Mouse (Mus musculus) forebrain, embryonic 16.5 days (tissue): Measurements from ENCODE around the gene Ccdc185. TPM values are rescaled to one million over a fixed set of nuclear protein-coding genes. Genes with fewer than 3 reads are reported as not detected.

Source experiments
- ATAC-seq: fragments of 200-750 bp; cut with Nextera tagmentation; 2 replicates; pipeline ENCODE4 v1.8.0; 2017; ENCODE audit warnings: mild to moderate bottlenecking, moderate library complexity
- H3K27ac ChIP-seq: fragments of 300-500 bp; sonication (generic); 2 replicates; pipeline ENCODE4 v1.5.1; 2014; ENCODE audit warnings: low read length, control low read depth
- H3K27me3 ChIP-seq: fragments of 300-500 bp; sonication (generic); replicated peaks from 2 replicates; pipeline ENCODE4 v1.6.1; 2014; ENCODE audit warnings: low read length; ENCODE audit not compliant: control insufficient read depth, insufficient read depth
- H3K36me3 ChIP-seq: fragments of 300-500 bp; sonication (generic); 2 replicates; pipeline ENCODE4 v1.6.1; 2014; ENCODE audit not compliant: control insufficient read depth, insufficient read depth
- H3K4me1 ChIP-seq: fragments of 300-500 bp; sonication (generic); replicated peaks from 2 replicates; pipeline ENCODE4 v1.6.1; 2014; ENCODE audit warnings: low read length; ENCODE audit not compliant: control insufficient read depth, insufficient read depth
- H3K4me2 ChIP-seq: fragments of 300-500 bp; sonication (generic); 2 replicates; pipeline ENCODE4 v1.6.1; 2014; ENCODE audit warnings: mild to moderate bottlenecking, low read length, control low read depth
- H3K4me3 ChIP-seq: fragments of 300-500 bp; sonication (generic); replicated peaks from 2 replicates; pipeline ENCODE4 v1.5.1; 2014; ENCODE audit warnings: mild to moderate bottlenecking, low read length, control low read depth
- H3K9ac ChIP-seq: fragments of 300-500 bp; sonication (generic); replicated peaks from 2 replicates; pipeline ENCODE4 v1.6.1; 2014; ENCODE audit warnings: low read depth, low read length, control low read depth
- H3K9me3 ChIP-seq: fragments of 300-500 bp; sonication (generic); 2 replicates; pipeline ENCODE4 v1.6.1; 2016; ENCODE audit warnings: low read length; ENCODE audit not compliant: control insufficient read depth
- WGBS: fragments of 180-500 bp; shearing (Covaris S2); extraction: QIAGEN DNeasy Blood & Tissue Kit; methylation state at CpG from one replicate; pipeline ENCODE4 v1.1.7; 2014; 5-methylcytosine and 5-hydroxymethylcytosine counted together
- polyA plus RNA-seq: library from polyadenylated mRNA; unstranded; fragments of >200 nt; fragmentation: Nextera tagmentation; extraction: Ambion mirVana; gene quantifications from 2 replicates; pipeline ENCODE4 v1.2.1, GENCODE M21; 2015

The Ccdc185 gene
- not detected in 2 replicates for polyA plus RNA-seq

- 92% methylated on average over 9 of the region's 9 CpGs for WGBS
- no peak for ATAC-seq
- H3K27me3 ChIP-seq: no peaks in the 10 kb centered on the region
- H3K9ac ChIP-seq: no peak within 1 kb of the TSS
- H3K36me3 ChIP-seq: no peaks in the 10 kb centered on the region
- H3K4me1 ChIP-seq: no peaks in the 10 kb centered on the region
- no peak within 1 kb of the TSS for H3K27ac ChIP-seq
- H3K4me2 ChIP-seq: no peak within 1 kb of the TSS
- H3K9me3 ChIP-seq: no peaks in the 10 kb centered on the region
- no peak within 1 kb of the TSS for H3K4me3 ChIP-seq
Observed at GRCm38 (mm10) chr1:182749080-182749479, at the start of gene Ccdc185. Gene Ccdc185 (minus strand): TSS chr1:182749180.

- H3K9me3 ChIP-seq: no peaks in the 10 kb centered on the region
- H3K4me2 ChIP-seq: no peak overlapping the region
- WGBS: 45% methylated on average over 14 of the region's 14 CpGs
- H3K9ac ChIP-seq: no peak overlapping the region
- peak; percentile 71 for ATAC-seq
- H3K4me1 ChIP-seq: peaks cover 15% of the 10 kb centered on the region
- no peak overlapping the region for H3K27ac ChIP-seq
- H3K27me3 ChIP-seq: no peaks in the 10 kb centered on the region
- no peaks in the 10 kb centered on the region for H3K36me3 ChIP-seq
- no peak overlapping the region for H3K4me3 ChIP-seq
Observed at GRCm38 (mm10) chr1:182797048-182797447, 48.1 kb upstream of the Ccdc185 start.

- Histone ChIP-seq H3K27ac (no peak overlapping the region), H3K9me3 (no peaks in the 10 kb centered on the region), H3K9ac (no peak overlapping the region), H3K4me1 (peaks cover 16% of the 10 kb centered on the region), H3K36me3 (no peaks in the 10 kb centered on the region), H3K4me3 (no peak overlapping the region), H3K27me3 (no peaks in the 10 kb centered on the region), H3K4me2 (no peak overlapping the region)
- ATAC-seq: no peak
- 88% methylated on average over 9 of the region's 9 CpGs for WGBS
Observed at GRCm38 (mm10) chr1:182794628-182795027, 45.6 kb upstream of the Ccdc185 start.

- Histone ChIP-seq H3K27me3 (no peaks in the 10 kb centered on the region), H3K27ac (no peak overlapping the region), H3K4me2 (no peak overlapping the region), H3K9ac (no peak overlapping the region), H3K4me1 (peaks cover 16% of the 10 kb centered on the region), H3K36me3 (no peaks in the 10 kb centered on the region), H3K4me3 (no peak overlapping the region), H3K9me3 (no peaks in the 10 kb centered on the region)
- WGBS: 91% methylated on average over 10 of the region's 10 CpGs
- no peak for ATAC-seq
Observed at GRCm38 (mm10) chr1:182794221-182794620, 45.2 kb upstream of the Ccdc185 start.

GRCm38 (mm10) chr1:182792521-182793071, 43.6 kb upstream of the Ccdc185 start:
- no peak overlapping the region for H3K9ac ChIP-seq

GRCm38 (mm10) chr1:182788896-182789295, 39.9 kb upstream of the Ccdc185 start:
- no peaks in the 10 kb centered on the region for H3K36me3 ChIP-seq
- H3K4me3 ChIP-seq: no peak overlapping the region
- peaks cover 10% of the 10 kb centered on the region for H3K4me1 ChIP-seq
- no peaks in the 10 kb centered on the region for H3K27me3 ChIP-seq
- no peak overlapping the region for H3K27ac ChIP-seq
- H3K9ac ChIP-seq: no peak overlapping the region
- 67% methylated on average over 6 of the region's 6 CpGs for WGBS
- H3K4me2 ChIP-seq: no peak overlapping the region
- no peak for ATAC-seq
- H3K9me3 ChIP-seq: no peaks in the 10 kb centered on the region

More at GRCm38 (mm10) chr1:182792521-182793071, 43.6 kb upstream of the Ccdc185 start:
- Histone ChIP-seq H3K9me3 (no peaks in the 10 kb centered on the region), H3K27me3 (no peaks in the 10 kb centered on the region), H3K36me3 (no peaks in the 10 kb centered on the region), H3K4me1 (peaks cover 15% of the 10 kb centered on the region), H3K27ac (no peak overlapping the region), H3K4me3 (no peak overlapping the region), H3K4me2 (no peak overlapping the region)
- peak; percentile 57 for ATAC-seq
- 22% methylated on average over 16 of the region's 16 CpGs for WGBS

- no peak for ATAC-seq
- no peak overlapping the region for H3K4me2 ChIP-seq
- H3K9ac ChIP-seq: no peak overlapping the region
- no peaks in the 10 kb centered on the region for H3K27me3 ChIP-seq
- no peaks in the 10 kb centered on the region for H3K9me3 ChIP-seq
- no peak overlapping the region for H3K27ac ChIP-seq
- H3K4me1 ChIP-seq: peaks cover under 1% of the 10 kb centered on the region
- no peak overlapping the region for H3K4me3 ChIP-seq
- WGBS: 46% methylated on average over 7 of the region's 7 CpGs
- H3K36me3 ChIP-seq: no peaks in the 10 kb centered on the region
Observed at GRCm38 (mm10) chr1:182787030-182787429, 38.0 kb upstream of the Ccdc185 start.

- H3K4me3 ChIP-seq: no peak overlapping the region
- H3K4me1 ChIP-seq: no peaks in the 10 kb centered on the region
- H3K4me2 ChIP-seq: no peak overlapping the region
- no peaks in the 10 kb centered on the region for H3K27me3 ChIP-seq
- H3K27ac ChIP-seq: no peak overlapping the region
- ATAC-seq: no peak
- WGBS: 94% methylated on average over 5 of the region's 5 CpGs
- no peaks in the 10 kb centered on the region for H3K9me3 ChIP-seq
- no peaks in the 10 kb centered on the region for H3K36me3 ChIP-seq
- no peak overlapping the region for H3K9ac ChIP-seq
Observed at GRCm38 (mm10) chr1:182785504-182785903, 36.5 kb upstream of the Ccdc185 start.

GRCm38 (mm10) chr1:182784784-182785183, 35.8 kb upstream of the Ccdc185 start:
- no peak overlapping the region for H3K27ac ChIP-seq
- WGBS: 83% methylated on average over 3 of the region's 3 CpGs
- H3K4me1 ChIP-seq: no peaks in the 10 kb centered on the region
- H3K4me3 ChIP-seq: no peak overlapping the region
- H3K9me3 ChIP-seq: no peaks in the 10 kb centered on the region
- H3K4me2 ChIP-seq: no peak overlapping the region
- no peaks in the 10 kb centered on the region for H3K27me3 ChIP-seq
- no peaks in the 10 kb centered on the region for H3K36me3 ChIP-seq
- no peak overlapping the region for H3K9ac ChIP-seq
- no peak for ATAC-seq

GRCm38 (mm10) chr1:182783774-182784173, 34.8 kb upstream of the Ccdc185 start:
- H3K4me2 ChIP-seq: no peak overlapping the region
- WGBS: 87% methylated on average over 7 of the region's 7 CpGs
- H3K4me1 ChIP-seq: no peaks in the 10 kb centered on the region

More at GRCm38 (mm10) chr1:182783774-182784173, 34.8 kb upstream of the Ccdc185 start:
- no peaks in the 10 kb centered on the region for H3K36me3 ChIP-seq
- no peak overlapping the region for H3K4me3 ChIP-seq
- no peak for ATAC-seq
- H3K9me3 ChIP-seq: no peaks in the 10 kb centered on the region
- no peak overlapping the region for H3K9ac ChIP-seq
- no peak overlapping the region for H3K27ac ChIP-seq
- H3K27me3 ChIP-seq: no peaks in the 10 kb centered on the region
